21 mouse cellular contexts compared by ENCODE assay signal in genomic region chr7:15950008-15950407, GRCm38 (mm10). TPM values are rescaled to one million over a fixed set of nuclear protein-coding genes. Genes with fewer than 3 reads are reported as not detected.
"Had no signal": no experiment of that assay in that cellular context is flagged by ENCODE, and none has a peak within 500 bp of the region (broad histone marks: within the 10 kb centered on the region; RNA-seq: fewer than 3 reads in every experiment).

No protein-coding gene starts in this region.

- DNase-seq: kidney, adult 2 months; kidney, postnatal 25 days; left cerebral cortex, postnatal 4 days; liver, embryonic 13.5 days; lung, embryonic 14.5 days; right cerebral cortex, adult 18-20 months; right cerebral cortex, postnatal 14 days; right cerebral cortex, postnatal 4 days; thymus, adult 2 months; thymus, postnatal 14 days; thymus, postnatal 4 days had no signal

- H3K9me3 ChIP-seq: neural tube, embryonic 12.5 days; neural tube, embryonic 15.5 days had no signal

- H3K27ac ChIP-seq: kidney, postnatal 0 days; limb, embryonic 13.5 days; liver, embryonic 13.5 days; macrophage; midbrain, embryonic 10.5 days; midbrain, embryonic 13.5 days; neural tube, embryonic 12.5 days; neural tube, embryonic 15.5 days had no signal

- H3K27me3 ChIP-seq: neural tube, embryonic 12.5 days; neural tube, embryonic 15.5 days had no signal

- H3K36me3 ChIP-seq: midbrain, embryonic 13.5 days; neural tube, embryonic 12.5 days; neural tube, embryonic 15.5 days had no signal

- ATAC-seq: lung, postnatal 0 days; midbrain, embryonic 13.5 days; midbrain, embryonic 16.5 days had no signal

- H3K4me3 ChIP-seq: limb, embryonic 13.5 days; liver, embryonic 13.5 days; midbrain, embryonic 10.5 days; midbrain, embryonic 13.5 days; neural tube, embryonic 12.5 days; neural tube, embryonic 15.5 days had no signal

RNA-seq across cellular contexts. Expression of gene Ehd2, which starts 17.4 kb away (rescaled TPM):
- total RNA-seq: monocyte, adult 5-6 weeks had no signal
- polyA plus RNA-seq: macrophage had no signal
